ENCODE assay signal across 8 mouse cellular contexts in the genomic region with DNA sequence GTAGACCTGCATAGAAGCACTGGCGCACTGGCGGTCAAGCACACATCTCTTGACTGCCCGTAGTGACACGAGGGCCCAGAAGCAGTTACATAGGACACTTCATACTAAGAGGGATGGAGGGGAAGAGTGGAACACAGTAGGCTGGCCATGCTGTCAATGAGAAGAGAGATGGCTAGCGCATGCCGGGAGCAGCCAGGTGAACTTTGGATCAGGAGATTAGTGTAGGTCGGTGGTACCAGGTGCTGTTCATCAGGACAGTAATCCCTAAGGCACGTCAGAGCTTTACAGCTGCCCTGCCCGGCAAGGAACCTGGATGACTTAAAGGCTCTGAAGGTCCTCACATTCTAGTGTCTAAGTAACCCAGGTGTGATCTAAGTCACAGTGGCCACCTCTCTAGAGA. TPM values are rescaled to one million over a fixed set of nuclear protein-coding genes. Genes with fewer than 3 reads are reported as not detected.
DNase-seq lines count a peak whose midpoint lies in the region; ATAC-seq and TF ChIP-seq lines count a peak whose summit lies in the region.

No protein-coding gene starts in this region.

- H3K27ac ChIP-seq in liver, adult 2 months (replicated peaks; ENCODE audit: insufficient read depth, low read depth, low read length): peak overlapping the region; percentile 57

- H3K9me3 ChIP-seq in megakaryocyte, embryonic 14.5 days: no peaks in the 10 kb centered on the region

- no peak for ATAC-seq in CD4-positive, CD25-positive, alpha-beta regulatory T cell, adult 4 months
- ATAC-seq in megakaryocyte, adult 5-6 weeks (ENCODE audit: poor library complexity, severe bottlenecking): no peak

- H3K27me3 ChIP-seq in megakaryocyte, embryonic 14.5 days (replicated peaks): no peaks in the 10 kb centered on the region
- no peaks in the 10 kb centered on the region for H3K27me3 ChIP-seq in liver, adult 2 months (ENCODE audit: control insufficient read depth, insufficient read depth, low read length)

- peak overlapping the region; percentile 14 for H3K9ac ChIP-seq in liver, adult 2 months (ENCODE audit: low read depth, low read length)

- 32% methylated on average over 9 of the region's 9 CpGs for WGBS in liver, adult 2 months

- peaks cover 36% of the 10 kb centered on the region for H3K79me2 ChIP-seq in liver, adult 2 months (ENCODE audit: control insufficient read depth, insufficient read depth, low read length)

- H3K4me3 ChIP-seq in megakaryocyte, embryonic 14.5 days (replicated peaks): peak overlapping the region; percentile 44
- no peak overlapping the region for H3K4me3 ChIP-seq in liver, adult 2 months (ENCODE audit: insufficient read depth, low read depth, low read length)

- peaks cover 38% of the 10 kb centered on the region for H3K4me1 ChIP-seq in megakaryocyte, embryonic 14.5 days
- peaks cover 20% of the 10 kb centered on the region for H3K4me1 ChIP-seq in liver, adult 2 months (ENCODE audit: control insufficient read depth, insufficient read depth, low read length)

- no peak for TF ChIP-seq POLR2A in liver, adult 2 months (IDR thresholded peaks at IDR 0.05; ENCODE audit: extremely low read depth, insufficient read depth, low read length)

- DNase-seq in CD4-positive, CD25-positive, alpha-beta regulatory T cell, adult 2 months (ENCODE audit: low read depth, low spot score): peak; percentile 13
- DNase-seq in liver, adult 2 months (ENCODE audit: extremely low read depth, low read depth, low spot score): peak; percentile 73
- peak; percentile 41 for DNase-seq in yolk sac, embryonic 10.5 days (ENCODE audit: low spot score)
- DNase-seq in embryo, embryonic 11 days: no peak
- DNase-seq in ovary, adult 18-20 months (ENCODE audit: low spot score): no peak

- H3K36me3 ChIP-seq in megakaryocyte, embryonic 14.5 days (replicated peaks; ENCODE audit: low read length): no peaks in the 10 kb centered on the region
- no peaks in the 10 kb centered on the region; the same call in 1 of the 2 replicates for H3K36me3 ChIP-seq in liver, adult 2 months (ENCODE audit: control insufficient read depth, insufficient read depth, low read length)

- no peak for TF ChIP-seq CTCF in liver, adult 2 months (IDR thresholded peaks at IDR 0.05; ENCODE audit: low read depth, low read length)

RNA-seq across cellular contexts. Expression of a gene that starts 23.7 kb away (rescaled TPM):
- 10 to 100 TPM in 1 of 2 experiments, 1 to 10 TPM in 1; 9.5 to 16.1 TPM for polyA plus RNA-seq in CD4-positive, CD25-positive, alpha-beta regulatory T cell, adult 4 months (2017; shearing (Covaris generic))
- polyA plus RNA-seq in megakaryocyte, embryonic 14.5 days (2012; ENCODE audit: insufficient read depth, low replicate concordance): 4.2 and 4.8 TPM in 2 replicates
- 11.2 and 17.5 TPM in 2 replicates for total RNA-seq in megakaryocyte, adult 5-6 weeks (2015)
- total RNA-seq in megakaryocyte, adult 5-6 weeks (2017): 20.7 and 21.8 TPM in 2 replicates
- total RNA-seq in liver, adult 2 months (2014; rRNA removed): 12.7 and 15.6 TPM in 2 replicates
- polyA plus RNA-seq in liver, adult 2 months (2012; rRNA removed): 7.3 and 9.7 TPM in 2 replicates

RNA-seq across cellular contexts. Expression of a gene that starts 55.7 kb away (rescaled TPM):
- polyA plus RNA-seq in CD4-positive, CD25-positive, alpha-beta regulatory T cell, adult 4 months (2017; shearing (Covaris generic)): 10 to 100 TPM; 11.4 to 13.0 TPM
- 4.1 and 11.0 TPM in 2 replicates for polyA plus RNA-seq in megakaryocyte, embryonic 14.5 days (2012; ENCODE audit: insufficient read depth, low replicate concordance)
- 55.8 and 59.1 TPM in 2 replicates for total RNA-seq in megakaryocyte, adult 5-6 weeks (2015)
- total RNA-seq in megakaryocyte, adult 5-6 weeks (2017): 98.6 and 105 TPM in 2 replicates
- total RNA-seq in liver, adult 2 months (2014; rRNA removed): 0.74 and 1.2 TPM in 2 replicates
- polyA plus RNA-seq in liver, adult 2 months (2012; rRNA removed): 0.04 TPM in 1 of 2 replicates, not detected in the other

Comparison
In these comparisons a context has a peak if more than half of its experiments do, and no peak if none do; other contexts are left out.
1. DNase-seq: peak in CD4-positive, CD25-positive, alpha-beta regulatory T cell, adult 2 months (single experiment), liver, adult 2 months (single experiment) and yolk sac, embryonic 10.5 days (single experiment); none in embryo, embryonic 11 days (single experiment) and ovary, adult 18-20 months (single experiment).